Mouse (Mus musculus): ENCODE measurements around the gene Mad1l1. TPM values are rescaled to one million over a fixed set of nuclear protein-coding genes. Genes with fewer than 3 reads are reported as not detected.

Mad1l1 gene
- total RNA-seq, 2 experiments from 2014 or later, result 4.8 to 22.4 TPM

DNA sequence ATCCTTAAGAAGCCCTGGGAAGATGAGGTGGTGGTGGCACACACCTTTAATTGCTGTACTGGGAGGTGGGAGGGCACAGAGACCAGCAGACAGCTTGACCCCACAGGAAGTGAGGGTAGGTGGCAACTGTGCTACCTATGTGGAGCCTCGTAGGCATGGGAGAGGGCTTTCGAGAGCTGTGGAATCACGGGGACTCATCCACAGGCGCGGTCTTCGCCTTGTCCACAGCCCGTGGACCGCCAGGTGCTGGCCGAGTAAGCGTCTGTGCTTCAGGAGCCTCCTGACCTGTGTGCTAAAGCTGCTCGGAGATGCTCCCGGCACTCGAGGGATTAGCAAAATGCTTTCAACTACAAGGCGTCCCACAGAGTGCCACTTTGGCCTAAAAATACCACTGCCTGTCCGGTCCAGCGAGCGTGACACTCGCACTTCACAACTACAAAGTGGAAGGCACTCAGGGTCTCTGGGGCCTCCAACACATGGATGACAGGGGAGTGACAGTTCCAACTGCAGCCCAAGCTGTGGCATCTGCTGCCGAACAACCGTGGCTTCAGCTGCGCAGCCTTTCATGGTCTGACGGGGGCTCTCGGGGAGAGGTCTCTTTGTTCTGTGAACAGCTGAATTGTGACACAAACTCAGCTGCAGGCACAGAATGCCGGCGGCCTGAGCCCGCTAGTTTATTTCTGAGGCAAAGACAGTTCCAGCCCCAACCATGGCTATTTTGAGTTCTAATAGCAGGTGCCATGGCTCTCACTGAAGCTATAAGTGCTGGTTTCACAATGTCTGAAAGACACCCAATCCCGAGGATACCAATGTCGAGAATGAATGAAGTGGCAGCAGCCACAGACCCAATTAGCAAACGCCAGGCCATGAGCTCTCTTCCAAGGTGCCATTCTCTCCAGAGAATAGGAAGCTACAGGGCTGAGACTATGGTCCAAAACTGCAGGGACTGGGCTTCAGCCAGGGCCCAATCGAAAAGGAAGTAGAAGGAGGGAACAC lies 57.3 kb downstream of the Mad1l1 start:
- ATAC-seq (replicated peaks; ENCODE audit: low FRiP score, poor library complexity, severe bottlenecking), result no peak

DNA sequence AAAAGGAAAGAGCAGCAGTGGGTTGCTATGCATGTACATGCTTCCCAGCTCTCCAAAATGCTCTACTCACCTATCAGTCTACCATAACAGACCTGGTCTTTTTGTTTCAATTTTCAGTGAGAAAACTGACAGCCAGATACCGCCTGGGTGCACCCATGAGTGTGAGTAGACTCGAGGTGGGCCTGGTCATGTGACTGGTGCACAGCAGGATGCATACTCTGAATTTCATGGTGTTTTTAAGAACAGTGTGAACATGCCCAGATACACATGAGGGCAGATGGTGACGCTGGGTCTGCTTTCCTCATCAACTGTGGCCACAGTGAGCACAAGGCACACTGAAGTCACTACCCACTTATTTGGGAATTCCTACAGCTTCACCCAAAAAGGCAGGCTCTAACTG lies 59.0 kb downstream of the Mad1l1 start:
- ATAC-seq (replicated peaks; ENCODE audit: low FRiP score, poor library complexity, severe bottlenecking), result no peak

DNA sequence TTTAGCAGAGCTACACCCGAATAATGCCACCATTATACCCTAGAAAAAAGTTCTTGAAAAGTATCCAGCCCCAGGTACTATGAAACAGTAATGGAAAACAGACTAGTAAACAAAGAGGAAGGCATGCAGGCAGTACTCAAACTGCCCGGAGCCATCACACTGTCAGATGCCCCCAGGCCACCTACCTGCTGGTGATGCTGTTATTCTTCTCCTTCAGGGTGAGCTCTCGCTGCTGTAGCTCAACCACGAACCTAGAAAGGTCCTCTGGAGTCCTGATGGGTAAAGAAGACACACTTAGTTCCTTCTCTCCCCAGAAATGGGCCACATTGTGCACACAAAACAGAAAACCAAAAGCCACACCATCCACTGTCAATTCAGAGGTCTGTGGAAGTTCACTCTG lies 60.0 kb downstream of the Mad1l1 start:
- ATAC-seq (replicated peaks; ENCODE audit: low FRiP score, poor library complexity, severe bottlenecking), result no peak

DNA sequence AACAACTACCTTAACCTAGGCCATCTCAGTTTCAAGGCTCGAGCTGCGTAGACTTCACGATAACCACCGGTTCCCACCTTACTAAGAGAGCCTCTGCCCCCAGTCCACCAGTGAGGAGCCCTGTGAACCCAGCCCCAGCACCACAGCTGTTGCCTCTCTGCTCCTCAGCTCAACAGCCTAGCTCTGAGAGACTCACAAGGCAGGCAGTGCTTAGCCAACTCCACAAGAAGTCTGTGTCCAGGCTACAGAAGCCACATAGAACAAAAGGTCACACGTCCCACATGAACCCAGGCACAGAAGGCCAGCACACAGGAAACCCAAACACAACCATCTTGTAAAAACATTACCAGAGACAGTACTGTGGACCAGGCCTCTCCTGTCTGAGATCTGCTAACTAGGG lies 62.7 kb downstream of the Mad1l1 start:
- no peak for ATAC-seq (replicated peaks; ENCODE audit: low FRiP score, poor library complexity, severe bottlenecking)

DNA sequence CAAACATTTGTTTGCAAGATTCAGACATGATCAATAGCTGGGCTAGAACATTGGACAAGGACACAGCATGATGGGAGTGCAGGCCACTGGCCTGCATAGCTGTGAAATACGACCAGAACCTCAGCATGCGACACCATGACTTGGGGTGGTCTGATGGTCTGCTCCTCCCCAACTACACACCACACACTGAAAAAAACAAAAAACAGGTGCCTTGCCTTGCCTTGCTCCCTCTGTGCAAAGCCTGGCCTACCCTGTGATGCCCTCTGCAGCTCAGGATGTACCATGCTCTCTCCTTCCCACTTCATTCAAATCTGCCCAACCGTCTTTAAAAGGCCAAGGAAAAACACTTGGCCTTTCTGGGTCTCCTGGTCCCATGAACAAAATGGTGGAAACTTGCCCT lies 63.3 kb downstream of the Mad1l1 start:
- no peak for ATAC-seq (replicated peaks; ENCODE audit: low FRiP score, poor library complexity, severe bottlenecking)

DNA sequence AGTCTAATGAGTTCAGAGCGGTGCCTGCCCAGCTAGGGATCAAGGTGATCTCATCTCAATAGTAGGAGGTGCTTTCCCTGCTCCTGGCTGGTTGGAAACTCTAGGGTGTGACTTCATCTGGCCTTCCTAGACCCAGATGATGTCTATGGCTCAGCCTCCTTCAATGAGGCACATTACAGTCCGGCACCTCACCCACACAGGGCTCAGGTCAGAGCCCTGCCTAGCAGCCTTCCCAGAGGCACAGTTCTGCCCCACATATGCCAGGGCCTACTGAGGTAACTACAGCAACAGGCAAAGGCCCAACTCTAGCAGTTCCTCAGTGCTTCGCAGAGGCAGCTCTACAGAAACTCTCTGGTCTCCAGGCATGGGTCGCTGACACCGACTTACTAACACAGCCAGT lies 63.9 kb downstream of the Mad1l1 start:
- no peak for ATAC-seq (replicated peaks; ENCODE audit: low FRiP score, poor library complexity, severe bottlenecking)

DNA sequence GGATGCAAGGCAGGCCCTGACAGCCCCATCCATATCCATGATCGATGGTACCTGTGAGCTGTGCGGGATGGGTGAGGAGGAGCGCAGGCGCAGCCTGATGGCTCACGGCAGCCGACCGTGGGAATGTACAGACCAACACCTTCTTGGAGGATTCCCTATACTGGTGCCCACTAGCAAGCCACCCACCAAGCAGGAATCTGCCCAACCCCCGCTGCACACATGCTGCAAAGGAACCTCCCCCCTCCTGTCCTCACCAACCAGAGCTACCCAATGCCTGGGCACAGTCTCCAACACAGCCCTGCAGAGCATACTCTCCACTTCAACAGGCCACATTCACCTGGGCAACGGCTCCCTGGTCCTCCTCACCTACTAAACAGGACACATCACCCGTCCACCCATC lies 64.7 kb downstream of the Mad1l1 start:
- ATAC-seq (replicated peaks; ENCODE audit: low FRiP score, poor library complexity, severe bottlenecking), result no peak

DNA sequence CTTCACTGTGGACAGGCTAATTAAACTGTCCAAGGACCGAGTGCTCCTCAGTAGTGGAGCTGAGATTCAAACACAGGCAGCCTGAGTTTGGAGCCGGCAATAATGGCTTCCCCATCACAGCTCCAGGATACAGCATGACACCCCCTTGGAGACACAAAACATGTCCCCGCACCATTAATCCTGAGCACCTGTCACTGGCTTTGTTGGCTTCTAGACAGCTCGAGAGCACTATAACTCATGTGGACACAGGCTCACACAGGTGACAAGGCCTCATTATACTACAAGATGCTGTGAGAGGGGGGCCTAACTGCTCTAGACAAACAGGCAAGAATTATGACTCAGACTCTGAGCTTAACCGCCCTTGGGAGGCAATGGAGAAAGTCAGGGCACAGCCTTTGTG lies 66.1 kb downstream of the Mad1l1 start:
- ATAC-seq (replicated peaks; ENCODE audit: low FRiP score, poor library complexity, severe bottlenecking), result no peak

DNA sequence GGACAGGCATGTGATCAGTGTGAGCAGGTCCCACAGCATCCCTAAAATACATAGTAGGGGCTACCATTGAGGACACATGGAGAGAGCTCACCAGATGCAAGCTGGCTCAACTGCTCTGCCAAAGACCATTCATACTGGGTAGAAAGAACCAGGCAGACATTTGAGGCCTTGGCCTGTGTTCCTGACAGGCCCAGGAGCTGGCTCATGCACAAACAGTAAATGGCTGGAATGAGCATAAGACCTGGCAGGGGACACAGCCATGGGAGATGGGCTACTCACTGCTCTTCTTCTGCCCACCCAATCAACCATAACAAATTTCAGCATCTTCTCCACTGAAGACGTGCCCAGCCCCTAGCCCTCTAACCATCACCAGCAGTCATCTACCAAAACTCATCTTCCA lies 66.7 kb downstream of the Mad1l1 start:
- no peak for ATAC-seq (replicated peaks; ENCODE audit: low FRiP score, poor library complexity, severe bottlenecking)

DNA sequence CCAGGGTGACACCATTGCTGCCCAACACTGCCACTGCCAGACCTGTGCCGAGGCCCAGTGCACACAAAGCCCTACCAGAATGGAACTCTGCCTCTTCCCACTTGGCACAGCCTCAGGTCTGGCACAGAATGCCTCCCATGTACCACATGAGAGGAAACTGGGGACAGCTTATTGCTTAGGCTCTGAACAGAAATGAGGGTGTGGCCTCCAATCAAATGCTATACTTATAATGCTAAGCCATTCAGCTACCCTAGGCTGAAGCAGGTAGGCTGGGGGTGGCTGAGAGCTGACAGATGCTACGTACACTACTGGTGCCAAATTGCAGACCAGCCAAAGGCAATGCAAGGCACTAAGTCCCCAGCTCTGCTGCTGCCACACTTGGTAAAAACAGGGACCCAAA lies 69.4 kb downstream of the Mad1l1 start:
- no peak for ATAC-seq (replicated peaks; ENCODE audit: low FRiP score, poor library complexity, severe bottlenecking)

DNA sequence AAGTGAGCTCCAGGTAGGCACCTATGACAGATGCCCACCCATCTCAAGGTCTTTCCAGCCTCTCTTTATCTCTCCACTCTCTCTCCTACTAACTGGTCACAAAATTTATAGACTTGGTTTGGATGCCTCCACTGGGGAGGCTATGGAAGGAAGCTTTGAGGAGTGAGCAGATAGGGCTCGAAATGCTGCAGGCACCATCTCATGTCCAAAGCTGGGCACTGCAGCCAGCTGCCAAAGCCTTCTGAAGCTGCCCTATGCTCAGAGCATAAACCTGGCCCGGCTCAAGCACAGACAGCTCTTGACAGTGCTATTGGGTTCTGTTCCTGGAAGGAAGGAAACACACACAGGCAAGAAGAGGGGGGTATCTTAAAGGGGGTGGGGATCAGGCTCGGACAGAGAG lies 71.0 kb downstream of the Mad1l1 start:
- no peak for ATAC-seq (replicated peaks; ENCODE audit: low FRiP score, poor library complexity, severe bottlenecking)

DNA sequence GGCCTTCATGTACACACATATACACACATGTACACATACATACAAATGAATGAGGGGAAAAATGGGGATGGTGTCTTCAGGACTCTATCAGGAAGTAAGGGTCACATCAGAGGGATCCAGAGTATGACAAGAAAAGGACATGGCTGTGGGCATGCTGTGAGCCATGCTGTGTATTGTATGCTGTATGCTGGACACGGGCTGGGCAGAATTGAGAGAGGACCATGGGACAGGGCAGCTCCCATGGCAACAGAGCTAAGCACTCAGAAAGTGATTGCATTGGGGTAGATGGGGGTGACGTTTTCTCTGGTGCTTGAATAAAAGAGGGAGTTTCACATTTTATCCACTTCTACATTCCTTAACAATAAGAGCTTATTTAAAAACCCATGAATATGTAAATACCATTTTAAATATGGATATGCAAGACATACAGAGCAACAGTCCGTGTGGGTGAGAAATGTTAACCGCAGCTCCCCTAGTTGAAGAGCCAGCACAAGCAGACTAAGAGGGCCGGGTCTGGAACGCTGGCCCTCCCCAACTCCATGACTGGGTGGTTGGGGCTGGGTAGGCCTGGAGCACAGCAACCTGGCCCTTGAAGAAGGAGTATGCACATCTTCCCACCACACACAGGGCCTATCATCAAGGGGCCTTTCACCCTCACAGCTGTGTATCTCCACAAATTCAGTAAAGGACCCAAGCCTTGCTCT lies 71.8 kb downstream of the Mad1l1 start:
- no peak for ATAC-seq (replicated peaks; ENCODE audit: low FRiP score, poor library complexity, severe bottlenecking)

DNA sequence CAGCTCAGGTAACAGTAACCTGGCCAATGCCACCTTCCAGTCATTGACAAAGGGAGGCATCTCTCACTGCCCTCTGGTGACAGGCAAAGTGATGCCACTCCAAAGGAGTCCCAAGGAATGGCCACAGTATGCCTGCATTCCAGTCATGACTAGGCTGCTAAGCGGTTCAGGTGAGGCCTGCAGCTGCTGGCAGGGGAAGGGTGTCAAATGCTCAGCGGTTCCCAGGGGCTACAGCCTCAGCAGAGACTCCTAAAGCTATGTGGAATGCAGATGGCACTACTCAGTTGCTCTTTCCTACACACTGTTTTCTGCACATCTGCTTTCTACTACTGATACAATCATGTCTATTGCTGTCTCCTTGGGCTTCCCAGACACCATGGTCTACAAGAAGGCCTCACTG lies 73.3 kb downstream of the Mad1l1 start:
- no peak for ATAC-seq (replicated peaks; ENCODE audit: low FRiP score, poor library complexity, severe bottlenecking)

DNA sequence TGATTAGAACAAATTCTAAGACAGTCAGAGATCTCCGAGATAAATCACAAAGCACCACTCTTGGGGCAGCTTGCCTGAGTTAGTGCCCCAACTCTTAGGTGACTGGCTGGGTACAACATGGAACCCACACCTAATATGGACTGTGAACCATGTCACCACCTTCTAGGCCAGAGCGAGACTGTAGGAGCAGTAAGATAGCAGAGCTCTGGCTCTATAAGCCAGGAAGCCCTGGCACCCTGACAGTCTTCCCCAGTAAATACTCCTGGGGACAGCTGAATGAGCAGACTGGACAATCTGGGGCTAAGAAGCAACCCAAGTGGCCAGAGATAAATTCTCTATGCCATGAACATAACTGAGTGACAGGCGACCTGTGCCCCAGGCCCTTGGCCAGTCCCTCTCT lies 81.1 kb downstream of the Mad1l1 start:
- ATAC-seq (replicated peaks; ENCODE audit: low FRiP score, poor library complexity, severe bottlenecking), result no peak

DNA sequence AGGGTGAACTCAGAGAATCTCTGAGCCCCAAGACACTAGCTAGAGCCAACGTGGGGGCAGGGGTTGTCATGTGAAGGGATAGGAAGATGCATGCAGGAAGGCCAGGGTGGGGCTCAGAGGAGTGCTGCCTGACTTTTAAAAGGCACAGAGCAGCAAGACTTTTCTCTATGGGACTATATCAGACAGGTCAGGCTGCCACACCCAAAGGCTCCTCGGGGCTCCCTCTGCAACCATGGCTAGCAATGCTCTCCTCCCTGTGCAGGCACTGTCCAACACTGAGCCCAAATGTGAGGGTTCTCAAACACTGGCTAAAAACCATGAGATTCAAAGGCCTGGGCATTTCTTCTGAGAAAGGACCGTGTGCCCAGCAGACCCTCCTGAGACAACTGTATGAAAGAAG lies 82.5 kb downstream of the Mad1l1 start:
- ATAC-seq (replicated peaks; ENCODE audit: low FRiP score, poor library complexity, severe bottlenecking), result no peak

DNA sequence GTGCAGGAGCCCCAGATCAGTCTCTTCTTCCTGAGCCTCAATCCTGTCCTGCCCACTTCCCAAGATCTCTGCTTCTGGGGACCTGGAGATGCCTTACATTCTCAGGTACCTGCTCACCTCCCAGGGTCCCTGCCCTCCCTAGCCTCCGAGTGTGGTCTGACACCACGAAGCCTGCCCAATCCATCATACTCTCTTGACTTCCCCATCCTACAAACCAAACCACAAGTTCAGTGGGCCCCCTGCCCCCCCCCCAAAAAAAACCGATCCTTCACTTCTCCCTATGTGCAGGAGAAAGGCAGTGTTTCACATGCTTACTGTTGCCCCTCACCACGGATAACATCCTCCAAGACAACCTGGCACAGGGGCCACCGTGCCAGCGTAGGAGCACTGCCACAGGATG lies 90.5 kb downstream of the Mad1l1 start:
- ATAC-seq (replicated peaks; ENCODE audit: low FRiP score, poor library complexity, severe bottlenecking), result no peak

DNA sequence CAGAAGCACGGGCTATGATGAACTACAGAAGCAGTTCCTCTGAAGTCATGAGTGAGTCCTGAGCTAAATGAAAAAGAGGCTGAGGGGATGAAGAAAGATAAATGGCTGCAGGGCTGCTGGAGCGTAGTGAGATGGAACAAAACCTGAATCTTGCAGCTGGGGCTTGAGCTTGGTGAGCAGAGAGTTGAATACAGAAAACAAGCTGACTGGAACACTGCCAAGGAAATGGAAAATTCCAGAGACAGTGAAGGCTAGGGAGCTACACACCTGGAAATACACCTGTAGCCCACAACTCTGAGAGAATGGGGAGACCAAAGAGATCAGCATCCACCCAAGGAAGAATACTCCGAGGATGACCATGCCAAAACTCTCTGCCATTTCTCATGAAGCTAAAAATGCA lies 93.0 kb downstream of the Mad1l1 start:
- ATAC-seq (replicated peaks; ENCODE audit: low FRiP score, poor library complexity, severe bottlenecking), result no peak

DNA sequence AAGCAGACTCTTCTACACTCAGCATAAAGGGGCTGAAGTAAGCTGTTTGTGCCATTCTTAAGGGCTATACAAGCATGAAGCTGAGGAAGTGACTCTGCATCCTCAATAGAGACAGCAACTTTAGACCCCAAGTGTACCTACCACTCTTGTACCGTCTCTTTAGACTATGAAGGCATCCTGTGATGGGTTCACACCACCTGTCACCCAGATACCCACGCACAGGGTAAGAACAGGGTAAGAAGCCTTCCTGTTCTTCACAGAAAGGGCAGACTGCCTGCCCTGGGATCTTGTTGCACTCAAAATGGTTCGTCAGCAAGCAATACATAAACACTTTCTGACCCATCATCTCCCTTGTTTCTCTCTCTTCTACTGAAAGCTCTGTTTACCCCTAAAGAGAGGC lies 94.5 kb downstream of the Mad1l1 start:
- ATAC-seq (replicated peaks; ENCODE audit: low FRiP score, poor library complexity, severe bottlenecking), result no peak

DNA sequence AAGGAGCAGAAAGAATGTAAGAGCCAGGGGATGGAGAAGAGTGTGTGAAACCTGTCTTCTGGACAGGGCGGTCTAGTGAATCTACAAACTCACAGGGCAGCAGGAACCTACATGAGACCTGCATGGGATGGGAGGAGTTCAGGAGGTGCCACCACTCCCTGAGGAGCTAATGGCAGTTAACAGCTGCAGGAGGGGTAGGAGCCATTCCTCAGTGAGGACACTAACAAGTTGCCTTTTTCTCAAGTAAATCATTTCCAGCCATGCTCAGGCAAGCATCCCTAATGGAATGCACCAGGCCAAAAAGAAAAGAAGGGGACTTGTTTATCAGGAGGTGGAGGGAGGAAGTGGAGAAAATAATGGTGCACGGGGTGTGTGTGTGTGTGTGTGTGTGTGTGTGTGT lies 95.5 kb downstream of the Mad1l1 start:
- no peak for ATAC-seq (replicated peaks; ENCODE audit: low FRiP score, poor library complexity, severe bottlenecking)

DNA sequence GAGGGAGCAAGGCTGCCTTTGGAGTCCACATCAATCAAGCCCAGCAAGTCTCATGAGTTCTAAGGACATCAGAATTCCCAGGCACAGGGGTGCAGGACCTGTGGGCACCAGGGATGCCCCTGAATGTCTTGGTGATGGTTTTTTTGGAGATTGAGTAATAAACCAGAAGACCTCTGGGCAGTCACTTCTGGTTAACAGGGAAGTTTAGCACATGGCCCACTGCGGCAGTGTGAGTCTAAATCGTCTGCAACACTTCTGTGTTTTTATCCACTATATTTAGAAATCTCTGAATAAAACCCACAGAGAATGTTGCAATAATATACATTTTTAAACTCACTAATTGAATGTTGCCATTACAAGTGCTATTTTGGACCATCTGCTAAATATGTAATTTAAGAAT lies 96.2 kb downstream of the Mad1l1 start:
- no peak for ATAC-seq (replicated peaks; ENCODE audit: low FRiP score, poor library complexity, severe bottlenecking)
